Mouse (Mus musculus) left cerebral cortex, adult 18-20 months (tissue): Measurements from ENCODE around the gene Zcchc7. TPM values are rescaled to one million over a fixed set of nuclear protein-coding genes. Genes with fewer than 3 reads are reported as not detected.

Source experiments
- DNase-seq, 2 experiments: peaks; one replicate each; pipeline ENCODE4 v3.0.0; 2021 to 2022; ENCODE audit warnings: low spot score in 2 of 2, mixed read lengths in 1 of 2
- microRNA-seq, 2 experiments: library from miRNA; unstranded; fragments of <30 nt; microRNA quantifications; one replicate each; pipeline ENCODE4 v1.2.0; 2021
- total RNA-seq, 2 experiments: library from RNA; stranded (reverse); gene quantifications; 2 replicates each; pipeline ENCODE4 v1.2.3; 2021

Zcchc7 gene
- total RNA-seq, 2 experiments from 2014 or later = 48.6 to 54.1 TPM

DNA sequence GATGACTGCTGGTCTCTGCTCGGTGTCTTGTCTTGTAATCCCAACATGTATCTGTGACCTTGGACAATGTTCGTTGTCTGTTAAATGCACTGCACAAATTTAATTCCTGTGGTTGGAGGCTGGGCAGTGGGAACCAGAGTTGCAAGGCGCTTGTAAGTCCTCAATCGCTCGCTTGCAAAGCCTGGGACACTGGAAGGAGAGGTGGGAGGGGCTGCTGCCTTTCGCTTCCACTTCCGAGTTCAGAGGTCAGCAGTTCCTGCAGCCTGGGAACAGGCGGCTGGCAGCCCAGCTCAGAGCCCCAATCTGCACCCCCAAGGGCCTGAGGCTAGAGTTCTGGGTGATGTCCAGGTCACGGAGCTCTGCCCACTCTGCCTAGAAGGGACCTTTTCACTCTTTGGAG, 197.4 kb downstream of the Zcchc7 start:
- no peak for DNase-seq

DNA sequence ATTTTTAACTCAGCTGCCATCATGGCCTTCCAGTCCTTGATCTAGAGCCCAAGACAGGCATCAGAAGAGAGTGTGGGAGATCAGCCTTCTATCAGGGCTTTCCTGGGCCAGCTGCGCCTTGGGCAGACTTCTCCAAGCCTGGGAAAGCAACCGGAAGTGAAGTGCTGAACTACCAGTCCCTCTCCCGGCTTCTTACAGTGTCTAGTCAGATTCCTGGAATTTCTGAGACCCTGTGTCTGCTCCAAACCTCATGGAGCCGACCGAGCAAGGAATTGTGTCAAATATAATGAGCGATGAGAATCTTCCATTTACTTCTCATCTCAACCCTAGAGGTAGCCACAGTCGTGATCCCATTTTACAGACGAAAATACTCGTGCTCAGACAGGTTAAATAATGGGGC, 203.1 kb downstream of the Zcchc7 start:
- DNase-seq = no peak

DNA sequence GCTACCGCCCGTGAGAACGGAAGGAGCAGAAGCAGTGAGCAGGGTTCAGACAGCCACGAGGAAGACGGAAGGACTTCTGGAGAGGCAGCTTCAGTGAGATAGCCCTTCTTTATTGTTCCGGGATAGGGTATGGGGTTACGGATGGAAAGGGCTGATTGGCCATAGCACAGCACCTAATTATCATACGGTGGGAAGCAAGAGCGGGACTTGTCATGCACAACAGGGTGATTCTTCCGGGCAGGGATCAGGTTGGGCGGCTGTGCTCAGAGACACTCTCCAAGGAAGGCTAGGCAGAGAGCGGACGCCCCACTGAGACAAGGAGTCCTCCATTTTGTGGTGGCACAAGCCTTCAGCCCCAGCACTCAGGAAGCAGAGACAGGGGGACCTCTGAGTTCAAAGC, 203.5 kb downstream of the Zcchc7 start:
- DNase-seq = no peak

DNA sequence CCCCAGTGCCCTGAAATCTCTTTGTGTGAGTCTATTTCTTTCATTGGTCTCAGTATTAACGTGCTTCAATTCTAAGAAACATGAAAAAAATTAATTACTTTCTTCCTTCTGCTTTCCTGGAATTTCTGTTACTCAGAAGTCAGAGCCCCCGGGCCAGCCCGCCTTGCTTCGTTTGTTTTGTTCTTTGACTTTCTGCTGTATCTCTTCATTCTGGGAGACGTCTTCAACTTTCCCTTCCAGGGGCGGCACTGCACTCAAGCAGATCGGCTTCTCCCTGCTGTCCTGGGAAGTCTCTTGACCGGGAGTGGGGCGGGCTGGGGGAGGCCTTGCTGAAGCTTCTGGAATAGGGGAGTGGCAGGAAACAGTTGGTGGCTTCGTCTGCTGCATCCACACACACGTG, 207.5 kb downstream of the Zcchc7 start:
- no peak for DNase-seq

DNA sequence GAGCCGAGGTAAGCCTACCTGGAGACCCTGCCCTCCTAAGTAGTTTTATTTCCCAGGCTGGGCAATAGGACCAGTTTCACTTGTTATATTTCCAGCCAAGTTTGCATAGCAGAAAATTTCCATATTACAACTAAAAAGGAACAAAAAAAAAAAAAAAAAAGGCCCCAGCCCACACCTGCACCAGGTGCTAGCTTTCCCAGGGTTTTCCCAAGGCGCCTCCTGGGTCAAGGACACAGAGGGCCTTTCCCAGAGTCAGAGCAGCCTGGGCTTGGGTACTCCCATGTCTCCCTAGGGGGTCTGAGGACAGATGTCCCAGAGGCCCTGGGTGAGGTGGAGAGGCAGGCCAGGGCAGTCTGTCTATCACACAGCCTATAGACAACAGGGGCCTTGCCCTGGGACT, 209.5 kb downstream of the Zcchc7 start:
- DNase-seq = no peak

DNA sequence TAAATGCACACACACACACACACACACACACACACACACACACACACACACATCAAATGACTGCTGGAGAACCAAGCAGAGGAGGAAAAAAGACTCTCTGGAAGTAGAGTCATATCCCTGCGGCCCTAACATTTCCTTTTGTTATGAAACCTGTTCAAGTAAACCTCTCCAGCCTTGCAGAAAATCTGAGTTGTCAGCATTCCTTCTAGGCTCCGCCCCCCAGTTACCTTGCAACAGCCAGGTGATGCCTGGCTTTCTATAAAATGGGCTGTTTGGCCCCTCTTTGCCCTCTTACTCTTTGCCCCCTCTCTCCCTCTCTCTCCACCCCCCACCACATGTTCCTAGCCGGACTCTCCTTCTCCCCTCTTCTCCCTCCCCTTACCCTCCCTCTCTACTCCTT, 210.1 kb downstream of the Zcchc7 start:
- no peak for DNase-seq

DNA sequence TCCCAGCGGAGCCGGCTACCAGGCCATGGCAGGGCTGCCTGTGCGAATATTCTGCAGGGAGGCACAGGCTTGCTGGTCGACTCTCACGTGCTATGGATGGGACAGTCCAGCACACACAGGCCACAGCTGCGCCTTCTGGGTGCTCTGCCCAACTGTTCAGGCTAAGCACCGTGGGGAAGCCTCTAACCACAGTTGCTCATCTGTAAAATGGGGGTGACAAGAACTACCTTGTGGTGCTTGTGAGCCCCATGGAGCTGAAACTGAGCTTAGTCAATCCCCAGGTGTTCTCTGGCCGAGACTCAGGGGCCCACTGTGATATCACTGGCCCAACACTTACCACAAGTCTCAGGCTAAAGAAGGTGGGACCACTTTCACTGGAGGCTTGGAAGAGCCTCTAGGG, 211.7 kb downstream of the Zcchc7 start:
- DNase-seq = no peak

DNA sequence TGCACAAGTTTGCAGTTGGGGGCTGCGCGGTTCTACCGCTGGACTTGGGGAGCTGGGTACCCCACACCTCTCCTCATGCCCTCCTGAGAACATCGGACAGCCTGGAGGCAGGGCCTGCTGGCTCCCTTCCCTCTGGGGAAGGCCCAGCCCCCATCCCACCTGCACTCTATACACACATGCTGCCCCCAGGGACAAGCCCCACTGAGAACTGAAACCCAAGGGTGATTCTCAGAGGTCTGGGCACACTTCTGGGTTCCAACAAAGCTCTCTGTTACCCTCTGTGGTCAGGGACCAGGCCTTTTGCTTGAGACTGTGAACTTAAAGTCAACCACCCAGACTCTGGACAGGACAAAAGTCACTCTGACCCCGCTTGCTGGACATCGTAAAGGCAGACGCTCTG, 214.4 kb downstream of the Zcchc7 start:
- no peak for DNase-seq

DNA sequence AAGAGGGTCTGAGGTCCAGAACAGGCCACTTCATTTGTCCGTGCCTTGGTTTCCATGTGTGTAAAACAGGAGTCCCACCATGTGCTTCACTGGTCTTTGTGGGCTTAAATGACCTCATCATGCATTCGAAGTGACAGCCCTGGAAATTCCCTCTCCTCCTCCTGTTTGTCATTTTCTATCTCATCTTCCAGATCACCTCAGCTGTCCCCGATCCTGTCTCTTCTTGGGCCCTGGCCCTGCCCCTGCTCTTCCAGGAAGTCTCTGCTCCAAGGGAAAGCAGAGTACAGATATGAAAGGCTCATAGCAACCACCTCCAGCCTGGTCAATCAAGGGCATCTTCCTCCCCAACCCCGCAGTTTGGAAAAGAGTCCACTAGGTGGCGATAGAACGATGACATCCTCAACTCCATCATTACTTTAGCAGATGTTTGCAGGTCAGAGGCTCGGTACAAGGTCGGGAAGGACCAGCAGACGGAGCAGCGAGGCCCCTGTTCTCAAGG, 215.0 kb downstream of the Zcchc7 start:
- peak in 1 of 2 experiments; percentile 45 for DNase-seq

DNA sequence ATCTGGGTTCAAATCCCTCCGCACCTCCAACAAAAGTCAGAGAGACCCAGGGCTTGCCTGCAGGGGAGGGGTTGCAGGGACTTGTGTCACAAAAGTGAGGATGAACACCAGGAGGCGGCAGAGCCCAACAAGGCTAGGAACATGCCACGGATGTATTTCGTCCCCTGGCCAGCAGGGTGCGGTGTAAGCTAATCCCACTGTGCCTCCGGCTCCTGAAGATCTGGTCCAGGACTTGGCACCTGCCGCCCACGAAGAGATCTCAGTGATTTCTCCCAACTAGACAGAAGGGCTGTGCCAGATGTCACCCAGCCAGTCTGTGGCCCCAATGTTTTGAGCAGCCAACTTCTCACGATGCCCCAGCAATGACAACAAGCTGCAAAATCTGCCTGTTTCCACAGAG, 217.8 kb downstream of the Zcchc7 start:
- peak; percentile 92 to 94 for DNase-seq

DNA sequence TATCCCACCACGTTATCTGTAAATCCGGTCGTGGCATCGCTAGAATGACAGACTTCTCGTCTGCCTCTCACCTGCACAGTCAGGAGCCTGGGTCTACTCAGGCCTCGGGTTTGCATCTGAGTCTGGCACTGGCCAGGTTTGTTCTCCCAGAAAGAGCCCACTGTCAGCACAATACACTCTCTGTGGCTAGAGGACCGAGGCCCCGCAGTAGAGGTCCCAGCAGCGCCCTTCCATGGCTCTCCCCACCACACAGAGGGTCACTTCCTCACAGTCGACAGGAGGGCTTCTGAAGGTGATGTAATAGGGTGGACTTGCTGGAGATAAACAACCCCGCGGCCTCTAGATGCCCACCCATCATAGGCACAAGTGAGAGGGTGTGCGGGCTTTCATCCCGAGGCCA, 218.2 kb downstream of the Zcchc7 start:
- DNase-seq = no peak

DNA sequence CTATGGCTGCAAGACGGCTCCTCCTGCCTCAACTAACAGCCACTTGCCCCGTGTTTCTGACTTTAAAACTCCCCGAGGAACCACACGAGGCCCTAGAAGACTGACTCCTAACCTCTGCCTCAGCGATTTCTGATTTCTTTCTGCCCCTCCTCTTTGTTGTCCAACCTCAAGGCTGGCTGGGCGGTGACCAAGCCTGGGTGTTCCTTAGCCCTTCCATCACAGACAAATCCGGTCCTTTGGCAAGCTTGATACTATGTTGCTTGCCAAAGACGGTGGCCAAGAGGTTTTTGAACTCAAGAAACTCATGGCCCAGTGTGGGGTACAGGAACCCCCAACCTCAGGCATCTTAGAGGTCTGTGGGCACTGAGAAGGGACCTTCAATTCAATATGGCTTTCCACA, 218.7 kb downstream of the Zcchc7 start:
- no peak for DNase-seq

DNA sequence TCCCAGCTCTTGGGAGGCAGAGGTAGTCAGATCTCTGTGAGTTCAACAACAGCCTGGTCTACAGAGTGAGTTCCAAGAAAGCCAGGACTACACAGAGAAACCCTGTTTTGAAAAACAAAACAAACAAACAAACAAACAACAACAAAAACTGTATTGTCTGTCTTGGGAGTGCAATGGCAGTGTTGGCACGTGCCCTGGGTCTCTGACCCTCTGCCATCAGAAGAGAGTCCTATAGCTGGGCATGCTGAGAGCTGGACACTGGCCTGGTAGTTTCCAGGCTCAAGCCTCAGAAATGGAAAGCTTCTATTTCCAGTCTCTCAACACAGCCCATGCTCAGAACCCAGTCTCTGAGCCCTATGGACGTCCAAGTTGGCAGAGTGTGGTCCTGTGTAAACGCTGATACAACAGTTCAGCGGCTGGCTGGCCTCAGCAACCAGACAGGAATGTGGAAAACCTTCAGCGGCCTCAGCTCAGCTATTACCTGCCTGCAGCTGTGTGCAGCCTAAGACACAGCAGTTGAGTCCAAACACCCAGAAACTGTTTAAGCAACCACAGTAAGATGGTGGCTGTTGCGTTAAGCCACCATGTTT, 220.4 kb downstream of the Zcchc7 start:
- no peak for DNase-seq

DNA sequence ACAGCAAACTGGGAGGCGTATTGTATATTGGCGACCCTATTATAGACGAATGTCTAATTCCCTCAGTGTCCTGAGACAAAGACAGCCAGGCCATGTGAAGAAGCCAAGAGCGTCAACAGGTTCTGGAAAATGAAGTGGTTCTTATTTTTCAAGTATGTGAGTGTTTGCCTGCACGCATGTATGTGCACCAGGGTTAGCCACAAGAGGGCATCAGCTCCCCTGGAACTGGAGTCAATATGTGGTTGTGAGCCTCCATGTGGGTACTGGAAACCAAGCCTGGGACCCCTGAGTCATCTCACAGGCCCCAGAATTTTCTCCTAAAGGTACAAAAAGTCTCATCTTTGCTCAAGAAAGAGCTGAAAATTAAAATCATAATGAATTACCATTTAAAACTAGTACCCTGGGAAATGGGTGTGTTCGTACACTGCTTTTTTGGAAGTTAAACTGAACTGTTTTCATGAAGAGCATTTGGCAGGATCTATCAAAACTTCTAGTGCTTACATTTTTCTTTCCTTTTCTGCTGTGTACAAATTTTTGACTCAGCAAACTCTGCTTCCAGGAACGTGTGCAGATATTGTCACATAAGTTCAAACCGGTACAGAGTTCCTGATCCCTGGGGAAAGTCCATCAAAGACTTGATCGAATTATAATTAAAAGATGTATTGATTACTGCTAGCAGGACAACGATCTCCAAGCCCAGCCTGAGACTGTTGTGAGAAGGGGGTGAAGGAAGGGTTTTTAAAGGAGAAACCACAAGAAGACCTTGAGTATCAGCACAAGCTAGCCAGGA, 221.4 kb downstream of the Zcchc7 start:
- no peak for DNase-seq

DNA sequence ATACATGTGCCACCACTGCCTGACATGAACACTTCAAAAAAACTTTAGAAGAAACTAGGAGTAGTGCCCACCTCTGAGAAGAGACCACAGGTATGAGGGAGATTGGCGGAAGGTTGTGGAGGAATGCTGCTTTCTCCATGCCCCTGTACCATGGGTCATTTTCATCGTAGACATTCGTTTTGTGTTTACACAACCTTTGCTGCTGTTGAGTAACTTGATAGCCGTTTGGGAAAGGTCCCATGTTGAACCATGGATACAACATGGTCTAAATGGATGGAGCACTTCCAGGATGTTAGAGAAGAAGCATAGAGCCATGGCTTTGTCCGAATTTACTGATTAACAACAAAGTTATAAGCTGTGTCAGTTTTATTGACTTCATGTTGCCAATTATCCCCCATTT, 222.5 kb downstream of the Zcchc7 start:
- no peak for DNase-seq

DNA sequence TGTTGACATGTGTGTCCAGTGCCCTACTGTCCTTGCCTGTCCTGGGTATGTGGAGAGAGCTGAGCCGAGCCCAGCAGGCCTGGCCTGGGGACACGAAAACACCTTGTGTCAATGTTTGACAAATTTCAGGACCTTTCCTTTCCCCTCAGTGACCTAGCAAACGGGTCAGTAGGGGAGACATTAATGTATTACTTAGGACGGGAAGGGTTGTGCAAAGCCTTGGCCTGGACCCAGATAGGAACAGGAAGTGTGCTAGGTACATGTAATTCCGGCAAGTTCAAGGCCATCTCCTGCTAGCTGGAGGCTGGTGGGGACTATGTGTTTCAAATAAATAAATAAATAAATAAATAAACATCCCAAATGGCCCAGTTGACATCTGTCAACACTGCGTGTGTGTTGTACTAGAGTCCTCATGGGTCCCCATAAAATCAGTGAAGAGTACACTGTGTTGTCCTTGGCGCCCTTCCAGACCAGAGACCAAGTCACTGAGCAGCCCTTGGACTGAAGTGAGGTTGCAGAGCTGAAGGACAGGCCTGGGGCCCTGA, 224.2 kb downstream of the Zcchc7 start:
- DNase-seq = no peak

DNA sequence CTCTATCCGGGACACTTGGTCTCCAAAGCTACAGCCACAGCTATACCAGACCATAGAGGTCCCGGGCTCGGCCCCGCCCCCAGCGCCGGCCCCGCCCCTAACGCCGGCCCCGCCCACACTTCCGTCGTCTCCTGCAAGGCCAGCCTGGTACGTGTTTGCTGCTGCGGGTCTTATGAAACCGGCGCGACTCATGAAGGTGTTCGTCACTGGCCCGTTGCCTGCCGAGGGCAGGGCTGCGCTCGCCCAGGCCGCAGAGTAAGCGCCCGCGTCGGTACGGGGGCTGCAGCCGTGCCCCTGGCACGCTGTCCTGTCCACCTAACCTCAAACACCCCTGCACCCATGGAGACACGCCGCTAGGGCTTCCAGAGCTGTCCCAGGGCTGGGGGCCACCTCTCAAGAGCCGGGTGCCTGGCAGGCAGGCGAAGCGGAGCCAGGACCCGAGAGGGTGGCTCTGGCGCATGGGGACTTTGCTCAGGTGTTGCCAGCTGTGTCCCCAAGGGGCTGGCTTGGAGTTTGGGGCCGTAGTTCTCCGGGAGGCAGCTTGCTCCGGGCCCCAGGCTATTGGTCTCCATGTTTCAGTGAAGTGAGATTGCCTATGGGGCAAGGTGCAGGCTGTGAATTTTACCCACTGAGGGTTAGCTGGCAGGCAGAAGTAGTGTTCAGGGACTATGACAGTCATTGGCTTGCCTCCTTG, 225.8 kb downstream of the Zcchc7 start, which contains the start of gene Grhpr:
Grhpr (plus strand) TSS at position 116 of the 694 bp plus-strand sequence.
- DNase-seq = peak; percentile 71 to 78

Small RNA genes lying within 50 kb of the gene (microRNA-seq; reads per million reads assigned to microRNA genes)
- gene Gm22639 = 0 reads per million in 2 experiments

Other genes with a start within 250 kb of the Zcchc7 start
- under 1 TPM in 1 of 2 experiments, not detected in 1; 0.84 TPM for gene Pax5, start 45.4 kb upstream of the Zcchc7 start, total RNA-seq
- gene Grhpr, start 225.5 kb downstream of the Zcchc7 start, total RNA-seq = 10 to 100 TPM; 31.6 to 32.0 TPM